Mouse (Mus musculus): ENCODE measurements around the gene Eml5. TPM values are rescaled to one million over a fixed set of nuclear protein-coding genes. Genes with fewer than 3 reads are reported as not detected.

Gene Eml5
- total RNA-seq, 2 experiments from 2014 or later = 66.2 to 82.7 TPM

DNA sequence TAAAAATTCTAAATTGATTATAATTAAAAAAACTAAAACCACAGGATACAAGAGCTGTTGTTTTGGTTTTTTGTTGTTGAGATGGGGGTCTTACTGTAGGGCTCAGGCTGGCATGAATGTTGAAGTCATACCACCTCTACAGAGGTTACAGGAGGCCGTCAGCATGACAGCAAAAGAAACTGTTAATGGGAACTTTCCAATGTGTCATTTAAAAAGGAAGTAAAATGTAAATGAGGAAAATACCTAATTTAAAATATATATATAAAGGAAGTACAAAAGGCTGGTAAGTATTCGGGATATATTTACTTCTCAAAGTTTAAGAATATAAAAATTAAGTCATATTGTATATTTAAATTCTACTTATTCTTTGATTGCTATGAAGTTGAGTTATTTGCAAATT lies 65.8 kb downstream of the Eml5 start:
- DNase-seq (ENCODE audit: low spot score in 2 of 2) = no peak

- DNase-seq (ENCODE audit: low spot score in 2 of 2) = no peak
Measured at GRCm38 (mm10) chr12:98834879-98835278, 66.4 kb downstream of the Eml5 start.

GRCm38 (mm10) chr12:98833901-98834300 lies 67.4 kb downstream of the Eml5 start:
- no peak for DNase-seq (ENCODE audit: low spot score in 2 of 2)

GRCm38 (mm10) chr12:98832929-98833598 lies 68.2 kb downstream of the Eml5 start:
- DNase-seq (ENCODE audit: low spot score in 2 of 2) = no peak

DNA sequence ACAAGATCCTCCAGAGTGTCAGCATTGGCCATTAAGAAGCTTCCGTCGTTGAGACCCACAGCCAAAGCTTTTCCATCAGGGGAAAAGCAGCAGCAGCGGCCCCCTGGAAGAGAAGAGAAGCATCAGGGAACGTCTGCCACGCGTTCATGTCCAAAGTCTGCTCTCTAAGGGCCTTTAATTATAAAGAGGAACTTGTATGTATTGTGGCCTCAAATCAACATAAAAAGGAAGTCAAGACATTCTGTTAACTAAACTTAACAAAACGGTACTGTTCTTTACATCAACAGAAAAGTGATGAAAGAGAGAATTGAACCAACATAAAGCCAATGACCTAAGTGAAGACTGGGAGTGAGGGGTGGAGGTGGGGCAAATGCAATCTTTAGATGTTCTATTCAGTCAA lies 70.2 kb downstream of the Eml5 start:
- DNase-seq (ENCODE audit: low spot score in 2 of 2) = no peak

DNA sequence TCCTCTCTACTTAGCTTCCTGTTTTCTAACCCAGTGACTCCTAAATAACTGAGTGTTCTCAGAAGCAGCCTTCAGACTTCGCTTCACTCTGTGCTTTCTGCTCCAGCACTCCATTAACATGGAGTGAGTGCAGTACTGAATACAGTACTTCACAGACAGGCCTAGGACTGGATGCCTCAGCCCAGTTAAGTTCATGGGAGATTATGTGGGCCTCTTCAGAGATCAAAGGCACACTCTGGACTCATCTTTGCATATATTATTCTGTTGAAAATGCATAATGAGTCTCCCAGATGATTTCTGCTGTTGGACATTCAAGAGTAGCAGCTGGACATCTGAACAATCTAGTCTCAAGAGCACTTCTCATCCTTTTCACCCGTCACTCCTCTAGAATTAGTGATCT lies 80.5 kb downstream of the Eml5 start:
- no peak for DNase-seq (ENCODE audit: low spot score in 2 of 2)

GRCm38 (mm10) chr12:98804078-98804748 lies 97.1 kb downstream of the Eml5 start:
- DNase-seq (ENCODE audit: low spot score in 2 of 2) = no peak

DNA sequence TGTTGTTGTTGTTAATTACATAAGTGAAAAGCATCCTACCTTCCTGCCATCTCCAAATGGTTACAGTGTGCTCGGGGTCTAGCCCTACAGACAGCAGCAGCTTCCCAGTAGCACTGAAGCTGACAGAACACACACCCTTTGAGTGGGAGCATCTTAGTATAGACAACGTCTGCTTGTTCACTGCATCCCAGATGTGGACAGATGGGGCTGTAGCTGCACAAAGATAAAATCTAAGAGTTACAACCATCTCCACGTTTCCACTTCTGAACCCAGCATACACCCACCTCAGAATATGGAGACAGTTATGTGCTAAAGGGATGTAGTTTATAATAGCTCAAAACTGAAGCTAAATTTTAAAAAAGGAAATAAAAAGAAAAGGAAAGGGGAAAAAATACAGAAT lies 99.0 kb downstream of the Eml5 start:
- no peak for DNase-seq (ENCODE audit: low spot score in 2 of 2)

GRCm38 (mm10) chr12:98800334-98800733 lies 101.0 kb downstream of the Eml5 start:
- DNase-seq (ENCODE audit: low spot score in 2 of 2) = no peak

GRCm38 (mm10) chr12:98795731-98796318 lies 105.5 kb downstream of the Eml5 start:
- DNase-seq (ENCODE audit: low spot score in 2 of 2) = no peak

DNA sequence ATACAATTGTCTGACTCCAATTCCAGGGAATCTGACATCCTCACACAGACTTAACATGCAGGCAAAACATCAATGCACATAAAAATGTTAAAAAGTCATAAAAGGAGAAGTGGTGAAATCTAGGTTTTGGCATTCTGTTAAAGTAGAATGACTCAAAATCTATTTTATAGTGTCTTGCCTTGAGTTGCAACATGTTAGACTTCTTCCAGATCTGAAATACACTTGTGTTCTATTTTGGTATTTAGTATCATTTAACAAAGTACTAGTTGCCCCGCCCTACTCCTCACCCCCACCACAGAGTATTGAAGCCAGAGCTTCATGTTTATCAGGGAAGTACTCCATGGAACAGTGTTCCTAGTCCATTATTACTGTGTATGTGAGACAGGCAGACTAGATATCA lies 117.0 kb downstream of the Eml5 start:
- no peak for DNase-seq (ENCODE audit: low spot score in 2 of 2)

GRCm38 (mm10) chr12:98779148-98779547 lies 122.1 kb downstream of the Eml5 start:
- DNase-seq (ENCODE audit: low spot score in 2 of 2) = peak; percentile 24 to 41

- no peak for DNase-seq (ENCODE audit: low spot score in 2 of 2)
Measured at GRCm38 (mm10) chr12:98777509-98777908, 123.8 kb downstream of the Eml5 start.

- DNase-seq (ENCODE audit: low spot score in 2 of 2) = no peak
Measured at GRCm38 (mm10) chr12:98766241-98766640, 135.0 kb downstream of the Eml5 start.

GRCm38 (mm10) chr12:98759700-98760099 lies 141.6 kb downstream of the Eml5 start:
- no peak for DNase-seq (ENCODE audit: low spot score in 2 of 2)

GRCm38 (mm10) chr12:98757636-98758035 lies 143.6 kb downstream of the Eml5 start:
- no peak for DNase-seq (ENCODE audit: low spot score in 2 of 2)

DNA sequence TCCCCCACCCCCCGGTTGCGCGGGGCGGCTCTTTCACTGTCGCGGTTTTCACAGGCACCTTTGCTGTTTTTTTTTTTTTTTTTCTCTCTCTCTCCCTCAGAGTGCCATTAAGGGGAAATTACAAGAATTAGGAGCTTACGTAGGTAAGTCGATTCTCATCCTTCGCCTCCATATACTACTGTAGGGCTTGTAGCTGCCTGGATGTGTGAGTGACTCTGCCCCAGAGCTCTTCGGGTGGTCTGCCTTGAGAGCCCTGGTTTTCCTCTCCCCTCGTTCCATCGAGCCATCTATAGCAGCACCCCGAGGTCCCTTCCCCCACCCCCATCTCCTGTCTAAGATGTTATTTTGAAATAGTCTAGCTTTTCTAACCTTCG lies 153.9 kb downstream of the Eml5 start:
- DNase-seq (ENCODE audit: low spot score in 2 of 2) = no peak

DNA sequence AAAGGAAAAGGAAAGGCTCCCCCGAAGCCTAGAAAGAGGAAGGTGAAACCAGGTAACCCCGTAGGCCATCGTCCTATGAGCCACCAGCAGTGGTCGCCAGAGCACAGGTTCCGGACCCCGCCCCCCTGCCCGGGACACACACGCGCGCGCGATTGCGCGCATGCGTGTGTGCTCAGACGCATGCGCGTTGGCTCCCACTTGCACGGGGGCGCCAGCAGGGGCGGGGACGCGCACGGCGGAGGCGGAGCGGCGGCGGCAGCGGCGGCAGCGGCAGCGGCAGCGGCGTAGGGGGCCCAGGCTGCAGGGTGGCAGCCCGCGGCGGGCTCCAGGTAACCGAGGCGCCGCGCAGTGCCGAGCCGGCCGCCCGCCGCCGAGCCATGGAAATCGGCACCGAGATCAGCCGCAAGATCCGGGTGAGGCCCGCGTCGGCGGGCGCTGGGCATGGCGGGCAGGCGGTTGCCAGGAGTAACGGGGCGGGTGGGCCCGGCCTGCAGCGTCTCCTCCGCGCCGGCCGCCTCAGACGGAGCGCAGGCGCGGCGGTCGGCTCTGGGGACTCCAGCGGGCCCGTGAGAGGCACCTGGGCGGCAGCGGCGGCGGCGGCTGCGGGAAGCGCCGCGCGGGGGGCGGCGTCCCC lies 154.4 kb downstream of the Eml5 start, which contains the start of gene Zc3h14:
Gene Zc3h14, plus strand, starts transcription at position 219 of the 634 bp plus-strand sequence.
- peak; percentile 89 to 93 for DNase-seq (ENCODE audit: low spot score in 2 of 2)

- no peak for DNase-seq (ENCODE audit: low spot score in 2 of 2)
Measured at GRCm38 (mm10) chr12:98746131-98746530, 155.2 kb downstream of the Eml5 start.

- no peak for DNase-seq (ENCODE audit: low spot score in 2 of 2)
Measured at GRCm38 (mm10) chr12:98745626-98746025, 155.7 kb downstream of the Eml5 start.

DNA sequence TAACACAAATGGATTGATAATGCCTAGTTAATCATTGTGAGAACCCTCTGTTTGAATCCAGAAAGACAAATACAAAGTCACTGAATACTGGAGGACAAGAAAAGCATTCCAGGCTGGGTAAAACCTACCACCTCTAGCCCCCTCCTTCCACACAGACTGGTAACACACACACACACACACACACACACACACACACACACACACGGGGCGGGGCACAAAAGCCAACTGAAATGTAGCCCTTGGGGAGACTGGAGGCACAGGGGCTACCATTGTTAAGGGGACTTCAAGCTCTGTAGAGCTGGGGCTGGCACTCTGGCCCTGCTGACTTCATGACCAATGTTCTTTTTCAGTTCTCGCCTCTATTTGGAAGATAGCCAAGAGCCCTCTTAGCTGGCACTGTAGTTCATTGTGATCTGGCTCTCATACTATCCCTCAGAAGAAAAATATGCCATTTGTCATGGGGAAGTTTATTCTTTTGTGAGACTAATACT lies 160.2 kb downstream of the Eml5 start:
- no peak for DNase-seq (ENCODE audit: low spot score in 2 of 2)

GRCm38 (mm10) chr12:98737801-98738350 lies 163.4 kb downstream of the Eml5 start:
- DNase-seq (ENCODE audit: low spot score in 2 of 2) = no peak

All from layer of hippocampus, postnatal 14 days (tissue).